Mouse (Mus musculus): Measurements from ENCODE around the gene Ltb4r1. TPM values are rescaled to one million over a fixed set of nuclear protein-coding genes. Genes with fewer than 3 reads are reported as not detected.

The Ltb4r1 gene
- polyA plus RNA-seq, 1 experiment from 2014 or later = 0.71 TPM

- 62% methylated on average over 8 of the region's 8 CpGs for WGBS
- no peak for ATAC-seq (ENCODE audit: extremely low read depth, insufficient number of reproducible peaks, low FRiP score, low TSS enrichment)
- no peaks in the 10 kb centered on the region for H3K9me3 ChIP-seq
Observed at GRCm38 (mm10) chr14:55727889-55728685, 37.7 kb upstream of the Ltb4r1 start.

DNA sequence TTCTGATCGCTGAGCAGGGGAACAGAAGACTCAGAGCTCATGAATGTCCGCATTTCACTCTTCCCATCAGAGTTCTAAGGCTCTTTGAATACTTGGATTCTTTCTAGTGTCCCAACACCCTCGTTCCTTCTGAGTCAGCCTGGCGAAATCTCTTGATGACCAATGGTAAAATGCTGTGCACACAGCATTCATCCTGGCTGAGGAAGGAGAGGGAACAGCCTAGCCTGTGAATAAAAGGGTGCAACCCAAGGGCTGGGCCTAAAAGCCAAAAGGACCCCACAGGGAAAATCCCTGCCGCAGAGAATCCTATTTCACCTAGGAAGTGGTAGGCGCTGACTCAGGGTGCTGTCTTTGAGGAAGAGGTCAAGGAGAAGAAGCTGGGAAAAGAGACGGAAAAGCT is 35.6 kb upstream of the Ltb4r1 start:
- Histone ChIP-seq H3K4me1 (no peaks in the 10 kb centered on the region), H3K9me3 (no peaks in the 10 kb centered on the region), H3K4me3 (no peak overlapping the region), H3K9ac (no peak overlapping the region), H3K27me3 (replicated peaks) (peaks cover 35% of the 10 kb centered on the region; the same call in 1 of the 2 replicates), H3K36me3 (no peaks in the 10 kb centered on the region), H3K4me2 (no peak overlapping the region), H3K27ac (replicated peaks) (no peak overlapping the region)
- ATAC-seq (ENCODE audit: extremely low read depth, insufficient number of reproducible peaks, low FRiP score, low TSS enrichment) = no peak
- WGBS = 73% methylated on average over 7 of the region's 7 CpGs

More at GRCm38 (mm10) chr14:55727889-55728685, 37.7 kb upstream of the Ltb4r1 start:
- H3K9ac ChIP-seq = no peak overlapping the region
- H3K4me3 ChIP-seq = no peak overlapping the region
- no peak overlapping the region for H3K27ac ChIP-seq (replicated peaks)
- no peak overlapping the region for H3K4me2 ChIP-seq
- H3K4me1 ChIP-seq = 0 out of 2 replicates have a peak, but pooled peaks cover 6% of the 10 kb centered on the region
- no peaks in the 10 kb centered on the region for H3K36me3 ChIP-seq
- H3K27me3 ChIP-seq (replicated peaks) = peaks cover 31% of the 10 kb centered on the region; the same call in 1 of the 2 replicates

DNA sequence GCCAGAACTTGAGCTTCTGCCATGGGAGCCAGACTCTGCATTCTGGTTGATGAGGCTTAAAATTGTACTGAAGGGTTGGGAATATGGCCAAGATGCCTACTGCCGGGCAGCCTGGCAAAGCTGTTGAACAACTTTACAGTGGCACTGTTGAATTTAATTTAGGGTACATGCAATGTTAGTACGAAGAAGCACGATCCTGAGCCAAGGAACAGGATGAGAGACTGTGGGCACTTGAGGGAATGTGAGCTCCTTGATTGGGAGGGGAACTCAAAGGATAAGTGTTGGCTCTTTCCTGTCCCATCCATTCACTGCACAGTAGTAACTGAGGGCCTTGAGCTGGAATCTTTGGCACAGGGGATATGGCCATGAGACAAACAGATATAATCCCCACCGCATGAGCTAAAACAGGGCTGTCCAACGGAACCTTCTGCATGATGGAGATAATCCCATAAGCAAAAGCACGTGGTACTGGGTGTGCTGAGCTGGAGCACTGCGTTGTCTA is 35.2 kb upstream of the Ltb4r1 start:
- H3K9me3 ChIP-seq = no peaks in the 10 kb centered on the region
- H3K9ac ChIP-seq = no peak overlapping the region
- no peak overlapping the region for H3K4me2 ChIP-seq
- no peak overlapping the region for H3K27ac ChIP-seq (replicated peaks)
- no peaks in the 10 kb centered on the region for H3K36me3 ChIP-seq
- H3K27me3 ChIP-seq (replicated peaks) = peaks cover 35% of the 10 kb centered on the region; the same call in 1 of the 2 replicates
- no peak overlapping the region for H3K4me3 ChIP-seq
- 77% methylated on average over 7 of the region's 7 CpGs for whole genome bisulfite sequencing
- H3K4me1 ChIP-seq = no peaks in the 10 kb centered on the region
- no peak for ATAC-seq (ENCODE audit: extremely low read depth, insufficient number of reproducible peaks, low FRiP score, low TSS enrichment)

DNA sequence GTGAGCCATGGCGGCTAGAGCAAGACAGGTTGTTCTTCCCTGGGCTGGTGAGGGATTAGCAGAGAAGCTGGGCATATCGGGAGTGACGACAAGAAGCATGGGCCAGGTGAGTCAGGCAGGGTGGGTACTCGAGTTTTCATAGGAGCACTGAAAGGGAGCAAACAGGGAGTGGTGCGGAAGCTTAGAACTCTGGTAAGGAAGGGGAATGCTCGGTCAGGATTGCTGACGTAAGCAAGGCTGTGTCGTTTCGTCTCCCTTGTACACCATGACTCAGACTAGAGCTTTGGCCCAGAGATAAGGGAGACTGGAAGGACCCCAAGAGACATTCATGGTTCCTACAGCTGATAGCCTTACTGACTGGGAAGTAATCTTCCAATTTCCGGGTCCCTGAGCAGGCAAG is 31.9 kb upstream of the Ltb4r1 start:
- ATAC-seq (ENCODE audit: extremely low read depth, insufficient number of reproducible peaks, low FRiP score, low TSS enrichment) = no peak
- Histone ChIP-seq H3K27ac (replicated peaks) (no peak overlapping the region), H3K4me3 (no peak overlapping the region), H3K27me3 (replicated peaks) (peaks cover 24% of the 10 kb centered on the region; the same call in 1 of the 2 replicates), H3K9ac (no peak overlapping the region), H3K4me2 (no peak overlapping the region), H3K36me3 (peaks cover 12% of the 10 kb centered on the region), H3K4me1 (no peaks in the 10 kb centered on the region), H3K9me3 (no peaks in the 10 kb centered on the region)
- 59% methylated on average over 10 of the region's 10 CpGs for WGBS

DNA sequence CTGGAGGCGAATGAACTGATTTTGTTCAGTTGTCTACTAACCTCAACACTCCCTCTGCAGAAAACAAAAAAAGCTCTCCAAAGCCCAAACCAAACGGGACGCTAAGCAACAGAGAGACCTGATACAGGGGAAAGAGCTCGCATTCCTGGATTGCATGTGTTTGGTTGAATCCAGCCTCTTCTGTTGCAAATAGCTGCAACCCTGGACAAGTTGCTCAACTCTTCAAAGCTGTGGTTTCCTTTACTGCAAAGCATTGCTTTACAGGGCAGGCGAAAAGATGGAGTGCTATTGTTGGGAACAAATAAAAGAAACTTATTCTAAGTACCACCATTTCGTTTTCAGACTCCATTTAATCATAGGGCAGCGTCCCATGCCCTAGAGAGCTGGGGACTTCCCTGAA is 30.9 kb upstream of the Ltb4r1 start:
- Histone ChIP-seq H3K27me3 (replicated peaks) (peaks cover 17% of the 10 kb centered on the region; the same call in 1 of the 2 replicates), H3K4me2 (no peak overlapping the region), H3K36me3 (peaks cover 21% of the 10 kb centered on the region), H3K9me3 (no peaks in the 10 kb centered on the region), H3K4me3 (no peak overlapping the region), H3K27ac (replicated peaks) (no peak overlapping the region), H3K4me1 (no peaks in the 10 kb centered on the region), H3K9ac (no peak overlapping the region)
- 70% methylated on average over 7 of the region's 7 CpGs for WGBS
- ATAC-seq (ENCODE audit: extremely low read depth, insufficient number of reproducible peaks, low FRiP score, low TSS enrichment) = no peak

- Histone ChIP-seq H3K27ac (replicated peaks) (no peak overlapping the region), H3K4me1 (no peaks in the 10 kb centered on the region), H3K4me2 (no peak overlapping the region), H3K36me3 (peaks cover 26% of the 10 kb centered on the region), H3K9me3 (no peaks in the 10 kb centered on the region), H3K27me3 (replicated peaks) (peaks cover 13% of the 10 kb centered on the region; the same call in 1 of the 2 replicates), H3K9ac (no peak overlapping the region), H3K4me3 (no peak overlapping the region)
- no peak for ATAC-seq (ENCODE audit: extremely low read depth, insufficient number of reproducible peaks, low FRiP score, low TSS enrichment)
- WGBS = 50% methylated on average over 3 of the region's 3 CpGs
Observed at GRCm38 (mm10) chr14:55735334-55735733, 30.4 kb upstream of the Ltb4r1 start.

DNA sequence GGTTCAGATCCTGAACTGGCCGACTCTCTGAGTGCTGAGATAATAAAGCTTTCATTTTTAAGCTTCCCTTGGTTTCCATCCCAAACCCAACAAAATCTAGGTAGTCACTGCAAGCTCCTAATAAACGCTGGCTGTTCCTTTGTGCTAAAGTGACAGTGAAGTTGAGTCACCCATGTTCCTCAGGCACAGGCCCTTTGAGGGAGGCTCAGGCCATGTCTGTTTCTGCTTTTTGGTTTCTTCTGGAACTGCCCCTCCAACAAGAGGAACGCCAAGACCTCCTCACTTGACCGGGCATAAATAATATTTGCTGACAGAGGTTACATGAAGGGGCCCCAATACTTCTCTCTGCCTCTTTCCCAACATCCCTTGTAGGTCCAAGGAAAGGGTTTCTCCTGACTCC is 30.0 kb upstream of the Ltb4r1 start:
- H3K27me3 ChIP-seq (replicated peaks) = peaks cover 10% of the 10 kb centered on the region; the same call in 1 of the 2 replicates
- no peaks in the 10 kb centered on the region for H3K9me3 ChIP-seq
- no peak overlapping the region for H3K4me2 ChIP-seq
- H3K4me3 ChIP-seq = no peak overlapping the region
- no peak for ATAC-seq (ENCODE audit: extremely low read depth, insufficient number of reproducible peaks, low FRiP score, low TSS enrichment)
- no peak overlapping the region for H3K9ac ChIP-seq
- H3K36me3 ChIP-seq = peaks cover 30% of the 10 kb centered on the region
- WGBS = 77% methylated on average over 4 of the region's 4 CpGs
- H3K27ac ChIP-seq (replicated peaks) = no peak overlapping the region
- no peaks in the 10 kb centered on the region for H3K4me1 ChIP-seq

DNA sequence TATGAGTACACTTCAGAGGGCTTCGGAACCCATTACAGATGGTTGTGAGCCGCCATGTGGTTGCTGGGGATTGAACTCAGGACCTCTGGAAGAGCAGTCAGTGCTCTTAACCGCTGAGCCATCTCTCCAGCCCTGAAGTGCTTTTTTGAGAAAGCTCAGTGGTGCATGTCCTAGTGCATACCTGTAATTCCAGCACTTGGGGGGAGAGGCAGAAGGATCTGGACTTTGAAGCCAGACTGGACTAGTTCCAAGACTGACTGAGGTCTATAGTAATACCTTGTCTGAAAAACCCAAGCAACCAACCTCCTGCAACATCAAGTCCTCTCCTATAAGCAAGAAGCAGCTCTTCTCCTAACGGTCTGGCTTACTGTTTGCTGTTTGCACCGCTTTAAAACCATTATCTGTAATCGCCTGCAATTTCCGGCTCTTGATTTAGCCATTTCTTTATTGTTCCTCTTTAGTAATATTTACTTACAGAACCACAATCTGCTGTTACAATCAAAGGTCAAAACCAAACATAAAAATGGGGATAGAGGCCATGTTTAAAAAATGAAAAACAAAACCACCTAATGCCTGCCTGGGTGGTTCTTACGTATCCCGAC is 28.6 kb upstream of the Ltb4r1 start:
- WGBS = 80% methylated on average over 9 of the region's 9 CpGs
- H3K4me3 ChIP-seq = no peak overlapping the region

GRCm38 (mm10) chr14:55743711-55744110 is 22.1 kb upstream of the Ltb4r1 start:
- peak overlapping the region; percentile 74 for H3K9ac ChIP-seq
- peak overlapping the region; percentile 19 for H3K4me3 ChIP-seq
- H3K4me2 ChIP-seq = peak overlapping the region; percentile 99
- H3K27me3 ChIP-seq (replicated peaks) = no peaks in the 10 kb centered on the region
- H3K36me3 ChIP-seq = peaks cover 60% of the 10 kb centered on the region
- no peak for ATAC-seq (ENCODE audit: extremely low read depth, insufficient number of reproducible peaks, low FRiP score, low TSS enrichment)
- no peaks in the 10 kb centered on the region for H3K9me3 ChIP-seq
- no peak overlapping the region for H3K27ac ChIP-seq (replicated peaks)
- 17% methylated on average over 10 of the region's 10 CpGs for WGBS
- peaks cover 35% of the 10 kb centered on the region for H3K4me1 ChIP-seq

More for the DNA sequence above, 28.6 kb upstream of the Ltb4r1 start:
- Histone ChIP-seq H3K9ac (no peak overlapping the region), H3K4me2 (no peak overlapping the region), H3K36me3 (peaks cover 44% of the 10 kb centered on the region), H3K27ac (replicated peaks) (no peak overlapping the region), H3K9me3 (no peaks in the 10 kb centered on the region), H3K27me3 (replicated peaks) (peaks cover 4% of the 10 kb centered on the region; the same call in 1 of the 2 replicates), H3K4me1 (no peaks in the 10 kb centered on the region)
- ATAC-seq (ENCODE audit: extremely low read depth, insufficient number of reproducible peaks, low FRiP score, low TSS enrichment) = no peak

- H3K9me3 ChIP-seq = no peaks in the 10 kb centered on the region
- under 1% methylated on average over 45 of the region's 48 CpGs for WGBS
- H3K4me3 ChIP-seq = peak within 1 kb of the TSS; percentile 73
- H3K27ac ChIP-seq (replicated peaks) = peak within 1 kb of the TSS; percentile 53; the same call in 1 of the 2 replicates
- ATAC-seq (ENCODE audit: extremely low read depth, insufficient number of reproducible peaks, low FRiP score, low TSS enrichment) = peak; percentile 83
- H3K36me3 ChIP-seq = peaks cover 60% of the 10 kb centered on the region
- H3K27me3 ChIP-seq (replicated peaks) = no peaks in the 10 kb centered on the region
- peak within 1 kb of the TSS; percentile 90 for H3K9ac ChIP-seq
- H3K4me2 ChIP-seq = peak within 1 kb of the TSS; percentile 99
- peaks cover 35% of the 10 kb centered on the region for H3K4me1 ChIP-seq
Observed at GRCm38 (mm10) chr14:55745180-55745860, 20.4 kb upstream of the Ltb4r1 start, which contains the start of the genes Dhrs1 and Nop9. Gene Dhrs1, minus strand, starts transcription at chr14:55745690. Gene Nop9, plus strand, starts transcription at chr14:55745693.

DNA sequence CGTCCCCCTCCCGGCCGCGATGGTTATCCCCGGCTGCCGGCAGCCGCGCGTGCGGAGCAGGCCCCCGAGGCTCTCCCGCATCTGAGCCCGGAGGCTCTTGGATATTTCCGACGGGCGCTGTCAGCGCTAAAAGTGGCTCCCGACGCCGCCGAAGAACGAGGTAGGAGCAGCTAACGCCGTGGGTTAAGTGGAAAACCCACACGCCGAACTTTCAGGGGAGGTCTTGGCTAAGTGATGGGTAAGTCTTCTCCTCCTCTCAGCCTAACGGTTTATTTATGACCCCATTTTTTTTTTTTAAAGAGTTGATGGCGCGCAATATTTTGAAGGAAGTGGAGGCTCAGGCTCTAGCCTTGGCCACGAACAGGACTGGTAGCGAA is 19.9 kb upstream of the Ltb4r1 start:
- WGBS = 0% methylated on average over 31 of the region's 31 CpGs
- Histone ChIP-seq H3K27me3 (replicated peaks) (no peaks in the 10 kb centered on the region), H3K4me2 (peak overlapping the region; percentile 99), H3K4me1 (peaks cover 35% of the 10 kb centered on the region), H3K9me3 (no peaks in the 10 kb centered on the region), H3K36me3 (peaks cover 60% of the 10 kb centered on the region), H3K9ac (peak overlapping the region; percentile 90), H3K27ac (replicated peaks) (0 out of 2 replicates have a peak overlapping the region, but pooled peaks have one; percentile 13), H3K4me3 (peak overlapping the region; percentile 73)
- no peak for ATAC-seq (ENCODE audit: extremely low read depth, insufficient number of reproducible peaks, low FRiP score, low TSS enrichment)

Data from heart, embryonic 13.5 days (tissue).